Mouse (Mus musculus) lung, embryonic 15.5 days (tissue): ENCODE data around the gene Poc1b. TPM values are rescaled to one million over a fixed set of nuclear protein-coding genes. Genes with fewer than 3 reads are reported as not detected.

Experiments
- ATAC-seq: fragments of 200-750 bp; cut with Nextera tagmentation; 2 replicates; pipeline ENCODE4 v1.8.0; 2017; ENCODE audit warnings: moderate number of reproducible peaks, borderline replicate concordance; ENCODE audit not compliant: low FRiP score, low TSS enrichment; ENCODE audit errors: extremely low read depth
- H3K27ac ChIP-seq: fragments of 300-500 bp; sonication (generic); 2 replicates; pipeline ENCODE4 v1.5.1; 2015; ENCODE audit warnings: moderate library complexity, mild to moderate bottlenecking, inconsistent platforms
- H3K27me3 ChIP-seq: fragments of 300-500 bp; sonication (generic); 2 replicates; pipeline ENCODE4 v1.6.1; 2015; ENCODE audit warnings: inconsistent platforms
- H3K36me3 ChIP-seq: fragments of 300-500 bp; sonication (generic); 2 replicates; pipeline ENCODE4 v1.6.1; 2015; ENCODE audit warnings: inconsistent platforms
- H3K4me1 ChIP-seq: fragments of 300-500 bp; sonication (generic); 2 replicates; pipeline ENCODE4 v1.6.1; 2015; ENCODE audit warnings: inconsistent platforms
- H3K4me2 ChIP-seq: fragments of 300-500 bp; sonication (generic); 2 replicates; pipeline ENCODE4 v1.6.1; 2015; ENCODE audit warnings: inconsistent platforms, mild to moderate bottlenecking, moderate library complexity
- H3K4me3 ChIP-seq: fragments of 300-500 bp; sonication (generic); 2 replicates; pipeline ENCODE4 v1.5.1; 2015; ENCODE audit warnings: mild to moderate bottlenecking, inconsistent platforms
- H3K9ac ChIP-seq: fragments of 300-500 bp; sonication (generic); 2 replicates; pipeline ENCODE4 v1.6.1; 2015; ENCODE audit warnings: inconsistent platforms
- H3K9me3 ChIP-seq: fragments of 300-500 bp; sonication (generic); 2 replicates; pipeline ENCODE4 v1.6.1; 2016; ENCODE audit warnings: inconsistent platforms
- WGBS: fragments of 180-500 bp; shearing (Covaris S2); methylation state at CpG from one replicate; pipeline ENCODE4 v1.1.7; 2015; 5-methylcytosine and 5-hydroxymethylcytosine counted together
- polyA plus RNA-seq: library from polyadenylated mRNA; unstranded; fragments of >200 nt; fragmentation: Nextera tagmentation; extraction: Ambion mirVana; gene quantifications from 2 replicates; pipeline ENCODE4 v1.2.1, GENCODE M21; 2015

The Poc1b gene
- polyA plus RNA-seq, 1 experiment from 2014 or later: 19.1 TPM

DNA sequence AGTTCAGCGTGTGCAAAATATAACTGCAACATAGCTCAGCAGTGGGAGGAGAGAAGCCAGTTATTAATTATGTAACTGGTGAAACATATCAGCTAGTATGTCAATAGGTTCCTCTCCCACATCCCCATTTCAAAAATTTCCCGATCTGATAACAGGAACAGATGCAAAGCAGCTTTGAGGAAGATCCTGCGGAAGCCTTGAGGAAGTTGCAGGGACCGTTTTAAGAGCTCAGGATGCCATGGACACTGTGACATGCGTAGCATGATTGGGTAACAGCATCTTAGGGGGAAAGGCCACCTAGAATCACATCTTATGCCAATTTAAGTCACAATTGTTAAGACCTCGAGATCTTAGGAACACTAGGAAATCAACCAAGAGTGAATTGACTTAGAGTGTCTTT lies 16.9 kb upstream of the Poc1b start:
- no peak overlapping the region for H3K4me3 ChIP-seq
- no peak overlapping the region for H3K9ac ChIP-seq
- no peak for ATAC-seq
- H3K4me2 ChIP-seq: no peak overlapping the region
- H3K36me3 ChIP-seq: no peaks in the 10 kb centered on the region
- no peaks in the 10 kb centered on the region for H3K4me1 ChIP-seq
- 64% methylated on average over 6 of the region's 6 CpGs for WGBS
- H3K27me3 ChIP-seq: no peaks in the 10 kb centered on the region
- no peak overlapping the region for H3K27ac ChIP-seq
- H3K9me3 ChIP-seq: no peaks in the 10 kb centered on the region

DNA sequence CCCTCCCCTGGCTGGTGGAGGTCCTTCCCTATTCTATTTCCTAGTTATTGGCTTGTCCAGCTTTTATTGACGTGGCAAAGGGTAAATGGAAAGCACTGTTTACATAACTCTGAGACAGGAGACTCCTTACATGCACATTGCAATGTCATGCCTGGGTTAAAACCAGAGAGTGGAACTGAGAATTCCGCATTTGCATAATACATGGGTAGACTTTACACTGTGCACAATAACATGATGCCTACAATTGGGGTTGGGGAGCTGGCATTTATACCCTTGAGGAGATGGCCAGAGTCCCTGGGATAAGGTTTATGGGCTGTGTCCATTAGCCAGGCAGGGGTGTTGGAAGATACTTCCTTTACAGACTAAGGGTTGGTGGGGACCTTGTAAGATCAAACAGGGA lies 13.5 kb upstream of the Poc1b start:
- Histone ChIP-seq H3K27ac (no peak overlapping the region), H3K4me1 (no peaks in the 10 kb centered on the region), H3K9me3 (no peaks in the 10 kb centered on the region), H3K4me2 (no peak overlapping the region), H3K9ac (no peak overlapping the region), H3K27me3 (no peaks in the 10 kb centered on the region), H3K36me3 (no peaks in the 10 kb centered on the region), H3K4me3 (no peak overlapping the region)
- ATAC-seq: no peak
- WGBS: 61% methylated on average over 2 of the region's 2 CpGs

DNA sequence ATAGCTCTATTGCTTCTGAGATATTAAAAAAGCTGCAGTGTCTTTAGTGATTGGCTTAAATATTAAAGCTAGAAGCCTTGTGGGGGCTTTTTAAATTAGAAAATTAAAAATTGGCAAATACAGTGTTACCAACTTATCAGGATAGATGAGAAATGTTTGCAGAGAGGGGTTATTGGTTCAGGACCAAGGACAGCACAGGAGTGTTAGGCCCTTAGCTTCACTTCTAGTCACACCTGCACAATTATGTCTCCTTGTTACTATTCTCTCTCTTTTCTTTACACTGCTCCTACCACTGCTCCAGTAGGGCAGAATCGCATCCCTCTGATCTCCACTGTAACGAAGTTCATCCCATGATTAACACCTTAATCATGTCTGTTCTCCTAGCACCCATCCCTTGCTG lies 11.7 kb upstream of the Poc1b start:
- H3K4me3 ChIP-seq: no peak overlapping the region
- no peak overlapping the region for H3K27ac ChIP-seq
- no peaks in the 10 kb centered on the region for H3K27me3 ChIP-seq
- H3K4me1 ChIP-seq: no peaks in the 10 kb centered on the region
- H3K4me2 ChIP-seq: no peak overlapping the region
- no peak for ATAC-seq
- WGBS: 58% methylated on average over 2 of the region's 2 CpGs
- H3K36me3 ChIP-seq: no peaks in the 10 kb centered on the region
- H3K9ac ChIP-seq: no peak overlapping the region
- no peaks in the 10 kb centered on the region for H3K9me3 ChIP-seq

DNA sequence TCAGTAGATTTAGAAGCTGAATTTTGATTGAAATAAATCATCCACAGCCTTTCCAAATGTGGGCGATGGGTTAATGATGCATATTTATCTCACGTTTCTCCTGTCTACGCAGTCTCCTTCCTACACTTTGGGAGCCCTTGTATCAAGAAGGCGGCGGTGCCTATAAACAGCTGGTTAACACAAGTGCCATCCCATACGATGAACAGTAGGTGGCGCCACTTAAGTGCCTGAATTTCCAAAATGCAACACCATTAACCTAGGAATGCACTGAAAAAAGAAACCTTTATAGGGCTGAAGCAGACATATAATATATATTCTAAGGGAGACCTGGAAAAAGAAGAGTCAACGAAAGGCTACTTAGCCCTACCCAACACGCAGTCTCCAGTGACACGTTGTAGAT lies 9.5 kb upstream of the Poc1b start:
- WGBS: 69% methylated on average over 10 of the region's 10 CpGs
- Histone ChIP-seq H3K4me1 (no peaks in the 10 kb centered on the region), H3K27ac (no peak overlapping the region), H3K27me3 (no peaks in the 10 kb centered on the region), H3K9me3 (no peaks in the 10 kb centered on the region), H3K36me3 (no peaks in the 10 kb centered on the region), H3K4me2 (no peak overlapping the region), H3K4me3 (no peak overlapping the region), H3K9ac (no peak overlapping the region)
- no peak for ATAC-seq

DNA sequence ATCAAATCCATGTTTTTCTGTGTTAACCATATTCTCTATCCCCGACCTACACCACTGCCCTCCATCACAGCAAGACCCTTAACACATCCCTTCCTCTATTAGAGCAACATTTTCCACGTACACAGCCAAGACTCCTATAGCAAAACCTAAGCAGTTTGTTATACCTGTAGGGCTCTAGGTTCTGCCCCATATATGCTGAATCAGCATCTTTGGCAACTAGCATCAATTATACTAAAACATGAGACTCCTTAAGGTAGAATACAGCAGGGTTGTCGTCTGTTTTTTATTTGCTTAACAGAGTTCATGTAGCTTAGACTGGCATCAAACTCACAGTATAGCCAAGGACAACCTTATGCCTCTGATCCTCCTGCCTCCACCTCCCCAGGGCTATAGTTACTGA lies 1.3 kb upstream of the Poc1b start:
- no peak for ATAC-seq
- H3K27me3 ChIP-seq: no peaks in the 10 kb centered on the region
- no peak overlapping the region for H3K27ac ChIP-seq
- H3K4me2 ChIP-seq: no peak overlapping the region
- H3K36me3 ChIP-seq: peaks cover 22% of the 10 kb centered on the region
- no peak overlapping the region for H3K9ac ChIP-seq
- 76% methylated on average over 3 of the region's 3 CpGs for WGBS
- peaks cover 15% of the 10 kb centered on the region for H3K4me1 ChIP-seq
- no peak overlapping the region for H3K4me3 ChIP-seq
- H3K9me3 ChIP-seq: no peaks in the 10 kb centered on the region

DNA sequence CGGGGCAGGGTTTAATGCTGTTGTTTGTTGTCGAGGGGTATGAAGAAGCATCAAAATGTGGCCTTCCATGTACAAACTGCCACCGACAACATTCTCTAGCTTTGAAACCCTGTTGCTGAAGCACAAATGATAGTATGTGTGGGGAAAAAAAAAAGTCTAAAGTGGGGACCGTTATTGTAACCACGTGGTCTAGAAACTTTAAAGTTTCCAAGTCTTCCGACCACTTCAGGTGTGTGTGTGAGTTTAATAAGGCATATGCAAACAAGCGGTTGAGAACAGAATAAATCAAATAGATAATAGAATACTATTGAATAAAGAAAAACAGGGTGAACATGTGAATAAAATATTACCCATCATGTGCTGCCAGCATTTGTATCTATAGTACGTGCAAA lies 529 bp upstream of the Poc1b start:
- Histone ChIP-seq H3K36me3 (peaks cover 29% of the 10 kb centered on the region), H3K27me3 (no peaks in the 10 kb centered on the region), H3K4me2 (peak overlapping the region; percentile 94), H3K9ac (peak overlapping the region; percentile 85), H3K9me3 (no peaks in the 10 kb centered on the region), H3K4me3 (peak overlapping the region; percentile 88), H3K27ac (peak overlapping the region; percentile 84), H3K4me1 (peaks cover 18% of the 10 kb centered on the region)
- WGBS: 31% methylated on average over 8 of the region's 8 CpGs
- ATAC-seq: no peak

DNA sequence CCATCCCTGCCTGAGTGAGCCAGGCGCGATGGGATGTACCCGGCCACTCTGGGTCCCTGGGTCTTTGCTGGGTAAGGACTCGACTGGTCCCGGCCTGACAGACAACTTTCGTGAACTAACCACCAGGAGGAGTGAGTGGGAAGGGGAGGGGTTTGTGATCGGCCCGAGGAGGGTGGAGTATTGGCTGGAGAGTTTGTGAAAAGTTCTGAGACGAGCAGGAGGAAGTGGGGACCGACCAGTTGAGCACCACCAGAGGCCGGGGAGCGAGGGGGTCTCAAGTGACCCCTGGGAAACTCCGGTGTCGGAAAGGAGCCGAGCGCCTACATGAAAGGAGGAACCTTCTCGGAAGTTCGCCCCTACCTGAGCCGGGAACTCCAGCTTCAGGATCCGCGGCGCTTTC lies 1.1 kb downstream of the Poc1b start, which contains the start of gene Galnt4:
Gene Galnt4, plus strand, starts transcription at position 196 of the 400 bp plus-strand sequence.
- Histone ChIP-seq H3K27ac (peak within 1 kb of the TSS; percentile 84), H3K9ac (peak within 1 kb of the TSS; percentile 85), H3K36me3 (peaks cover 31% of the 10 kb centered on the region), H3K4me3 (peak within 1 kb of the TSS; percentile 88), H3K4me2 (peak within 1 kb of the TSS; percentile 94), H3K27me3 (no peaks in the 10 kb centered on the region), H3K9me3 (no peaks in the 10 kb centered on the region), H3K4me1 (peaks cover 26% of the 10 kb centered on the region)
- WGBS: 2% methylated on average over 22 of the region's 22 CpGs
- peak; percentile 87 for ATAC-seq

DNA sequence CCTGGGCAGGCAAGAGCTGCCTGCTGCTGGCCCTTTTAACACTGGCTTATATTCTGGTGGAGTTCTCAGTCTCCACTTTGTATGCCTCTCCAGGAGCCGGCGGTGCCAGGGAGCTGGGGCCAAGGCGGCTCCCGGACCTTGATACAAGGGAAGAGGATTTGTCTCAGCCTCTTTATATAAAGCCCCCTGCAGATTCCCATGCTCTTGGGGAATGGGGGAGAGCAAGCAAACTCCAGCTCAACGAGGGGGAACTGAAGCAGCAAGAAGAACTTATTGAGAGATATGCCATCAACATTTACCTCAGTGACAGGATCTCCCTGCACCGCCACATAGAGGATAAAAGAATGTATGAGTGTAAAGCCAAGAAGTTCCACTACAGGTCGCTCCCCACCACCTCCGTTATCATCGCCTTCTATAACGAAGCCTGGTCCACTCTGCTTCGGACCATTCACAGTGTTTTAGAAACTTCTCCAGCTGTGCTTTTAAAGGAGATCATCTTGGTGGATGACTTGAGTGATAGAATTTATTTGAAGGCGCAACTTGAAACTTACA lies 1.7 kb downstream of the Poc1b start:
- ATAC-seq: no peak
- peak overlapping the region; percentile 85 for H3K9ac ChIP-seq

DNA sequence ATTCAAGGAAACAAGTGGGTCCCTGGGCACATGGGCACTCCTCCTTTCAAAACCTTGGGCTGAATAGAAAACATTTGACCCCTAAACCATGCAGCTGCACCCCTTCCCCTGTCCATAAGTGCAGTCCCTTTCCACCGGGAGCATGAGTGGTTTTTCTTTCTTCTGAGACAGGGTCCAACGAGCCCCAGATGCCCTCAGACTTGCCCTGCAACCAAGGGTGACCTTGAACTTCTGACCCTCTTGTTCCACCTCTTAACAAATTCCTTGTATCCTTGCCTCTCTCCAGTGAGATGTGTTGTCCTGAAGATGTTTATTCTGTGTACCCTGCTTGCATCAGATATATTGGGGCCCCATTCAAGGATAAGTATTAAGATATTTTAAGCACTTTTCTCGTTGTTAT lies 6.7 kb downstream of the Poc1b start:
- no peaks in the 10 kb centered on the region for H3K9me3 ChIP-seq
- 29% methylated on average over 3 of the region's 3 CpGs for WGBS
- ATAC-seq: no peak
- H3K4me3 ChIP-seq: no peak overlapping the region
- H3K36me3 ChIP-seq: peaks cover 26% of the 10 kb centered on the region
- no peak overlapping the region for H3K4me2 ChIP-seq
- H3K9ac ChIP-seq: no peak overlapping the region
- no peaks in the 10 kb centered on the region for H3K27me3 ChIP-seq
- H3K4me1 ChIP-seq: peaks cover 41% of the 10 kb centered on the region
- H3K27ac ChIP-seq: no peak overlapping the region

More for the DNA sequence above, 1.7 kb downstream of the Poc1b start:
- WGBS: 31% methylated on average over 12 of the region's 12 CpGs
- Histone ChIP-seq H3K4me3 (peak overlapping the region; percentile 88), H3K4me2 (peak overlapping the region; percentile 94), H3K9me3 (no peaks in the 10 kb centered on the region), H3K36me3 (peaks cover 28% of the 10 kb centered on the region), H3K4me1 (peaks cover 29% of the 10 kb centered on the region), H3K27me3 (no peaks in the 10 kb centered on the region), H3K27ac (peak overlapping the region; percentile 84; the same call in 1 of the 2 replicates)

DNA sequence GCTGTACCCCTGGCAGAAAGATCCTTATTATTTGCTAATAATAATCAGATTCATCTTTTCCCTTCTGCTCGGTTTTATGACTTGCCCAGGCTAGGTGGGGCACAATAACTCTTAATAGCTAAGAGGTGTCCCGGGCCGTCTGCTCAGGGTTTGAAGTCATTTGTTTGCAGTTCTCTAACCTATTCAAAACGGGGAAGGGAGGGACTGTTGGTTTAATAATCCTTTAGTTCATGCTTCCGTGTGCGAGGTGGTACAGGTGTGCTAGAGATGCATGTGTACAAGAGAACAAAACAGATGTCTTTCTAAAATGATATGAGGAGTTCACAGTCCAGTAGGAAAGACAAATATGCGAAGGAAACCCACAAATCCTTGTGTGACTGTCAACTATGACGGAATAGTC lies 7.5 kb downstream of the Poc1b start:
- H3K4me2 ChIP-seq: no peak overlapping the region
- no peak overlapping the region for H3K9ac ChIP-seq
- H3K4me1 ChIP-seq: peaks cover 40% of the 10 kb centered on the region
- no peaks in the 10 kb centered on the region for H3K27me3 ChIP-seq
- H3K9me3 ChIP-seq: no peaks in the 10 kb centered on the region
- no peak for ATAC-seq
- peaks cover 20% of the 10 kb centered on the region for H3K36me3 ChIP-seq
- WGBS: 66% methylated on average over 8 of the region's 8 CpGs
- H3K4me3 ChIP-seq: no peak overlapping the region
- H3K27ac ChIP-seq: 0 out of 2 replicates have a peak overlapping the region, but pooled peaks have one; percentile 16

DNA sequence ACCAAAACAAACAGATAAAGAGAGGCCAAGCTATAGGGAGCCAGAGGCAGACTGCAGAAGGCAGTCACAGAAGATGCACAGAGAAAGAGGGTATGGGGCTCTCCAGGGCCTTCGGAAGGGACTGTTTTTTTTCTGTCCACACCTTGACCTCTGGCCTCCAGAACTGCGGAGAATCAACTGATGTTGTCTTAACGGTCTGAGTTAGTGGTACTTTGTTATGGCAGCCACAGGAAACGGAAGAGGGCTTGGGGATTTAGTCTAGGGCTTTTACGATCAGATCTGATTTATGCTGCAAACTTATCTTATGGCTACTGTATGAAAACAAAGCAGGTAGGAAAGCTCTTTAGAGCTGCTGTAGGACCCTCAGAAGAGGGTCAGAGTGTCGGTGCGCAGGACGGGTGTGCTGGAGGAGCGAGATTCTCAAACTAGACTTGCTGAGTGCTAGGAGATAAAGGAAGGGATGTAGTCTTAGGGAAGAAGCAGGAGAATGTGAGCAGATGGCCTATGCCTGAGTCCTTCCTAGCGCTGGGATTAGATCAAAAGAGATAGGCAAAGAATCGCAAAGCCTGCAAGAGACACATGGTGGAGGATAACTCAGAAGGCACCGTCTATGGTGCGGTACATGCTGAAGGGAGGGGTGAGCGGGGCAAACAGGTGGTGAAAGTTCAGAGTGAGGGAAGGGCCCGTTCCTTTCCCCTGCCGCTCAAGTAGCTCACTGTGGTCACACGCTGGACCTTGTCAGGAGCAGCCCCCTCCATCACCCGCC lies 8.8 kb downstream of the Poc1b start:
- Histone ChIP-seq H3K4me3 (no peak overlapping the region), H3K9ac (no peak overlapping the region), H3K27ac (no peak overlapping the region), H3K27me3 (no peaks in the 10 kb centered on the region), H3K4me1 (peaks cover 38% of the 10 kb centered on the region), H3K4me2 (no peak overlapping the region), H3K9me3 (no peaks in the 10 kb centered on the region), H3K36me3 (peaks cover 9% of the 10 kb centered on the region)
- WGBS: 30% methylated on average over 18 of the region's 18 CpGs
- ATAC-seq: no peak

DNA sequence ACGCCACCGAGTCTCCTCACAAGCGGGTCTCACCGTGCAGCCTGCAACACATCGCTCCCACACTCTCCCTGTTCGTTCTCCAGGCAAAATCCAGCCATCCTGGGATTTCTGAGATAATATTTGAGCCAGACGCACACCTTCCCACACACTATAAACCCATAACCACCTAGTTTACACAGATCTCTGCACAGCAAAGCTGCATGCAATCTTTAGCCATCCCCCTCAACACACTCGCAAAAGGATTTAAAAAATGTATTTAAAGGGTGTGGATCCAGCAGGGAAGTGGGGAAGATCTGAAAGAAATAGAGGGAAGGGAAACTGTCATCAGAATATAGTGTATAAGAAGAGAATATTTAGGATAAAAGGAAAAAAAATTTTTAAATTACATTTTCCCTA lies 9.4 kb downstream of the Poc1b start:
- 47% methylated on average over 8 of the region's 8 CpGs for WGBS
- no peaks in the 10 kb centered on the region for H3K9me3 ChIP-seq
- no peak overlapping the region for H3K4me2 ChIP-seq
- peaks cover 3% of the 10 kb centered on the region for H3K36me3 ChIP-seq
- no peak overlapping the region for H3K4me3 ChIP-seq
- H3K4me1 ChIP-seq: peaks cover 36% of the 10 kb centered on the region
- no peak for ATAC-seq
- H3K27me3 ChIP-seq: no peaks in the 10 kb centered on the region
- no peak overlapping the region for H3K9ac ChIP-seq
- no peak overlapping the region for H3K27ac ChIP-seq
